Mouse (Mus musculus) forebrain, embryonic 10.5 days (tissue): ENCODE data around the gene Fancf. TPM values are rescaled to one million over a fixed set of nuclear protein-coding genes. Genes with fewer than 3 reads are reported as not detected.

Experiments used
- DNase-seq: peaks from one replicate; pipeline ENCODE4 v3.0.0-alpha.2; 2017; ENCODE audit warnings: low spot score; ENCODE audit errors: extremely low spot score
- H3K27ac ChIP-seq: fragments of 300-500 bp; sonication (generic); 2 replicates; pipeline ENCODE4 v1.5.1; 2016; ENCODE audit warnings: mild to moderate bottlenecking
- H3K27me3 ChIP-seq: fragments of 300-500 bp; sonication (generic); 2 replicates; pipeline ENCODE4 v1.6.1; 2016; ENCODE audit warnings: mild to moderate bottlenecking; ENCODE audit not compliant: poor library complexity, severe bottlenecking
- H3K36me3 ChIP-seq: fragments of 300-500 bp; sonication (generic); replicated peaks from 2 replicates; pipeline ENCODE4 v1.6.1; 2016; ENCODE audit warnings: mild to moderate bottlenecking, moderate library complexity
- H3K4me1 ChIP-seq: fragments of 300-500 bp; sonication (generic); 2 replicates; pipeline ENCODE4 v1.6.1; 2016
- H3K4me3 ChIP-seq: fragments of 300-500 bp; sonication (generic); 2 replicates; pipeline ENCODE4 v1.5.1; 2016; ENCODE audit warnings: mild to moderate bottlenecking, moderate library complexity
- H3K9me3 ChIP-seq: fragments of 300-500 bp; sonication (generic); 2 replicates; pipeline ENCODE4 v1.6.1; 2016; ENCODE audit warnings: mild to moderate bottlenecking, moderate library complexity
- WGBS: fragments of 180-500 bp; shearing (Covaris S2); methylation state at CpG from one replicate; pipeline ENCODE4 v1.1.7; 2016; 5-methylcytosine and 5-hydroxymethylcytosine counted together
- polyA plus RNA-seq: library from polyadenylated mRNA; unstranded; fragments of >200 nt; fragmentation: Nextera tagmentation; extraction: Ambion mirVana; gene quantifications from 2 replicates; pipeline ENCODE4 v1.2.1, GENCODE M21; 2016

The Fancf gene
- polyA plus RNA-seq, 1 experiment from 2014 or later = 6.6 TPM

DNA sequence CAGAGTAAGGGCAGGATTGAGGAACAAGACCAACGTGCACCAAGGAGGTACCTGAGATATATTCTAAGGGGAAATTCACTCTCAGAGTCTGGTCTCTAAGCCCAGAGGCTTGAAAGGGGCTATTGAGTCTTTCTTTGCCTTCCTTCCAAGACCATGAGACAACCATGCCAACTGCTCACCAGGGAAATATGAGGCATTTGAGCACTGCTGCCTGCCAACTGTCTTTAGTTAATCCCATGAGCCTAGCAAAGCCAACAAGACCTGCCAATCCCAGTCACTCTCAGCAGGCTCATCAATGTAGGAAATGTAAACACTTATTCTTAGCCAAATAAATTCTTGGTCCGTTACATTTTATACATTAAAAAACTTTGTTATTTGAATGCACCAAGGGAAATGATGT, 40.6 kb downstream of the Fancf start:
- no peaks in the 10 kb centered on the region for H3K36me3 ChIP-seq
- no peak overlapping the region for H3K4me3 ChIP-seq
- no peaks in the 10 kb centered on the region for H3K9me3 ChIP-seq
- no peak for DNase-seq
- H3K27me3 ChIP-seq = no peaks in the 10 kb centered on the region
- WGBS = 83% methylated on average over 2 of the region's 2 CpGs
- no peaks in the 10 kb centered on the region for H3K4me1 ChIP-seq
- no peak overlapping the region for H3K27ac ChIP-seq

DNA sequence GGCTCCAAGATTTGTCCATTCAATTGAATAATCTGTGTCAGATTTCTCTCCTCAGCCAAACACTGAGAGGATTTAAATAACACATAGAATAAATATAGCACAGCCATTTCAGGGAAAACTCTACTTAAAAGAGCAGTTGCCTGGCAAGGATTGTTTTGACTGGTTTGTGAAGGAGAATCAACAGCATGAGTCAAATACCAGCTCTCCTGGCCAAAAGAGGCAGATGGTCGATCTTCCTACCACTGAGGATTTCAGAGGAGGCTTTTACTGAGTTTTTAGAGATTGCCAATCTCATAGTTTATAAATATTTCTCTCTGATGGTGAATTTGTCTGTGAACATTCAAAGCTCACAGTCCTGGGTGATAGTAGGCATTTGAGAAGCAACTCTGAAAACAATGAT, 42.2 kb downstream of the Fancf start:
- DNase-seq = no peak
- 78% methylated on average over 1 of the region's 1 CpGs for WGBS
- Histone ChIP-seq H3K4me1 (no peaks in the 10 kb centered on the region), H3K27me3 (no peaks in the 10 kb centered on the region), H3K4me3 (no peak overlapping the region), H3K27ac (no peak overlapping the region), H3K9me3 (no peaks in the 10 kb centered on the region), H3K36me3 (no peaks in the 10 kb centered on the region)

DNA sequence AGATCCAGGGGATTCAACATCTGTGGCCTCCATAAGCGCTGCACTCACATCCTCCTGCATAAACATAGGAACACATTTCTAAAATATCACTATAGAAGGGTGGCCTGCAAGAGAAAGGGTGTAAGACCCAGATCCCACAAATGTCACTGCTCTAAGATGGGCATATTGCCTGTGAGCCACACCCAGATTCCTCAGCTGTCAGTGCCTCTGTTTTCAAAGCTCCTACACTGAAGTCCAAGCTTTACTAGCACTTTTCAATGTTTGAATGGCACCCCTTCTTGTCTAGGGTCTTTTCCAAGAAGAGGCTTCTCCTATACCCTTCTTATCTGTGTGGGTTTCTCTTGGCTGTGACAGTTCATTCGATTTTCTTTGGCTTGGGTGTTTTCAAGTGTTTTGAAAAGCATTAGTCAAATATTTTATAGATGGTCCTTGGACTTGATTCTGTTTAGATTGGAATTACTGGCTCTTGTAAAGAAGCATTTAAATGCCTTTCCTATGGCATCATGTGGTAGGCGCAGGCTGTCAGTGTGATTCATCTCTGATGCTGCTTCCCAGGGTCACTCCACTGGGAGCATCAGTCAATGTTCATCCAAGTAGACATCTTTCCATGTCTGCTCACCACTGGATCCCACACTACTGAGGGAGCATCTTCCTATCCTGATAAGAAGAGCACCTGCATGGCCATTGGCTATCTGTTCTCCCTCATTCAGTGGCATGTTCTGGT, 43.7 kb downstream of the Fancf start:
- no peaks in the 10 kb centered on the region for H3K9me3 ChIP-seq
- no peak for DNase-seq
- no peak overlapping the region for H3K4me3 ChIP-seq
- 76% methylated on average over 3 of the region's 3 CpGs for WGBS
- no peaks in the 10 kb centered on the region for H3K27me3 ChIP-seq
- no peak overlapping the region for H3K27ac ChIP-seq
- H3K4me1 ChIP-seq = no peaks in the 10 kb centered on the region
- H3K36me3 ChIP-seq = no peaks in the 10 kb centered on the region

DNA sequence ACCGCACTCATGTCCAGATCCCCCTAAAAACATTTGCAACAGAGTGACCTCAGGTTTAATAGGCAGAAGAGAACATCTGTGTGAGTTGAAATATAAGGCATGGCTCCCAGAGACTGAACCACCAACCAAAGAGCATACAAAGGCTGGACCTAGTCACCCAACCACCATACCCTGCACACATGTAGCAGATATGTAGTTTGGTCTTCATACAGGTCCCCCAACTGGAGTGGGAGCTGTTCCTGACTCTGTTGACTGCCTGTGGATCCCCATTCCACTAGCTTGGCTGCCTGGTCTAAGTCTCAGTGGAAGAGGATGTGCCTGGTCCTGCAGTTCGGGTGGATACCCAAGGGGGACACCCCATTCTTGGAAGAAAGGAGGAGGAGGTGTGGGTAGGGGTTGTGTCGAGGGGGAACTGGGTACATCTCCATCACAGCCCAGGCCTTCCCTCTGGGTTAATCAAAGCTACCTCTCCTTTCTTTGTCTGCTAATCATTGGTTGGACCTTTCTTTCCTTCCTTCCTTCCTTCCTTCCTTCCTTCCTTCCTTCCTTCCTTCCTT, 45.7 kb downstream of the Fancf start:
- no peaks in the 10 kb centered on the region for H3K27me3 ChIP-seq
- no peaks in the 10 kb centered on the region for H3K4me1 ChIP-seq
- no peak overlapping the region for H3K27ac ChIP-seq
- H3K36me3 ChIP-seq = no peaks in the 10 kb centered on the region
- H3K4me3 ChIP-seq = no peak overlapping the region
- no peak for DNase-seq
- 74% methylated on average over 3 of the region's 3 CpGs for WGBS
- H3K9me3 ChIP-seq = no peaks in the 10 kb centered on the region

DNA sequence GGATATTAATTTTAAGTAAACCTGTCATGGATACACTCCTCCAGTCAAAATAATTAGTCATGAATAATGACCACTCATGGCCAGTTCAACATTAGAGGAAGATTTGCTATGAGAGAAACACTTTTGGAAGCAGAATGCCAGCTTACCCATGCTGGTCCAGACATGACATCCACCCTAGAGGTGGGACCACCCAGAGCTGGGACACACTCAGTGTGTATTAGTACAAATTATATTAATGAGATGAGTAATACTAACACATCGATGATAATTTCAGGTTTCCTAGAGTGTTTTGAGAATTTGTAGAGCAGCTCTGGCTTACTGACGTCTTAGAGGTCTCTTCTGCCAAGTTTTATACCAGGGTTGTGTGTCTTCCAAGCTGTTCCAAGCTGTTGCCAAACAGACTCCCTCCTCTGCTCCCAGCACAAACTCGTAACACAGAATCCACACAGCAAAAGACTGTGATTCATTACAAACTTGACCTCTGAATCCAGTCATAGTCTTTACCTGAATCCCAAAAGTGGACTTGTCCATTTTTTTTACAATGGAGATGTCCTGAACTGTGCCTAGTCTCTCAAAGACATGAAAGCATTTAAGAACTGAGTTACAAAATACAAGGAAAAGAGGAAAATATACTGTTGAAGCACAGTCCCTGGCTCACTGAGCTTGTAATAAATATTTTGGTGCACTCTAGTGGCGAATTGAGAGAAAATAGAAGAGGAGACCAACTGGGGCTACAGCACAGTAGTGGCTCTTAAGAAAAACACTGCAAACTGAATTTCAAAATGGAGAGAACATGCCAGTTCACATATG, 46.4 kb downstream of the Fancf start:
- Histone ChIP-seq H3K27me3 (no peaks in the 10 kb centered on the region), H3K36me3 (no peaks in the 10 kb centered on the region), H3K9me3 (no peaks in the 10 kb centered on the region), H3K4me3 (no peak overlapping the region), H3K27ac (no peak overlapping the region), H3K4me1 (no peaks in the 10 kb centered on the region)
- DNase-seq = no peak
- 58% methylated on average over 4 of the region's 4 CpGs for WGBS

Other genes with a start within 250 kb of the Fancf start
- 3.5 and 6.9 TPM in 2 replicates for gene Slc17a6, start 240.3 kb downstream of the Fancf start, polyA plus RNA-seq
- gene Gas2, start 252 bp downstream of the Fancf start, polyA plus RNA-seq = 25.1 and 27.6 TPM in 2 replicates
- gene Svip, start 143.8 kb upstream of the Fancf start, polyA plus RNA-seq = 9.2 and 9.9 TPM in 2 replicates
- gene 1700015G11Rik, start 153.5 kb upstream of the Fancf start, polyA plus RNA-seq = not detected in 2 replicates